Mouse (Mus musculus): ENCODE results near the gene Klhl25. TPM values are rescaled to one million over a fixed set of nuclear protein-coding genes. Genes with fewer than 3 reads are reported as not detected.
"Not testable (repeated sequence)": the region's sequence is repeated elsewhere in the genome, so short reads cannot be mapped to it uniquely, and the experiment has no call there.

Gene Klhl25
- polyA plus RNA-seq, 1 experiment, result 18.2 TPM

DNA sequence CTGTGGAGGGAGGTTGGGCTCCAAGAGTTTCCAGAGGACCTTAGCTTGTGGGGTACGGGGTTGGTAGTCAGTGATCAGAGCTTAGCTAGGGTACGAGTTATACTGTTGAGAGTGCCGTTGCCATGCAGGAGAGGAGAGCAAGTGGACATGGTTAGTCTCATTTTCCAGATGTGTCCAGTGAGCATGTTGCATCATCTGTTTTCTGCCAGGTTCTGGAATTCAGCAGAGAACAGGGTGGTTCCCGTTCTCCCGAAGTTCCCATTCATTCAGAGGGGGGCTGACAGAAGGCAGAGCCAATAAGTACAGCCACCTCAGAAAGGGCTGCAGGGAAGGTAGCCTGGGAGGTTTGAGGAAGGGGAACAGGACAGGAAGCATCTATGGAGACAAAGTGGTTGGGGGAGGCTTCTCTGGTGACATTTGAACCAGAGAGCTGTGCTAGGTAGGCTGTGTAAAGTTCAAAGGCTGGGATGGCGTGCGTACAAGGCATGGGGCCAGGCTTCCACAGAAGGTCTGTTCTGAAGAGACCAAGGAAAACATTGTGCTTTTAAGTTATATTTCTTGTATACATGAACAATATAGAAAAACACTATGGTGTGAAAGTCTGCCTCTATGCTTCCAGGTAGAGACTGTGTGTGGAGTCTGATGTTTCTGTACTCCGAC lies 5.2 kb downstream of the Klhl25 start:
- Histone ChIP-seq H3K36me3 (ENCODE audit: control insufficient read depth, insufficient read depth) (no peaks in the 10 kb centered on the region), H3K79me3 (ENCODE audit: low read depth) (peaks cover 23% of the 10 kb centered on the region), H3K79me2 (ENCODE audit: control insufficient read depth, insufficient read depth) (peaks cover 50% of the 10 kb centered on the region), H3ac (ENCODE audit: control insufficient read depth, insufficient read length, low read depth) (no peak overlapping the region), H3K4me3 (ENCODE audit: insufficient read depth, poor library complexity, severe bottlenecking) (no peak overlapping the region), H3K27me3 (ENCODE audit: control insufficient read depth, insufficient read depth, insufficient read length) (no peaks in the 10 kb centered on the region)
- TF ChIP-seq CEBPB (IDR thresholded peaks at IDR 0.05; ENCODE audit: low read depth), result no peak
- no peak for TF ChIP-seq MYOD1 (IDR thresholded peaks at IDR 0.05; ENCODE audit: control insufficient read depth, insufficient read length, low read depth)
- TF ChIP-seq FOSL1 (IDR thresholded peaks at IDR 0.05; ENCODE audit: insufficient read depth, low read length, poor library complexity, severe bottlenecking), result no peak
- TF ChIP-seq CTCF (IDR thresholded peaks at IDR 0.05; ENCODE audit: control insufficient read depth, insufficient read depth, insufficient read length), result no peak
- no peak for TF ChIP-seq MYOG (IDR thresholded peaks at IDR 0.05; ENCODE audit: control insufficient read depth, extremely low read depth, insufficient read length)
- TF ChIP-seq USF1 (IDR thresholded peaks at IDR 0.05; ENCODE audit: low read depth), result no peak
- TF ChIP-seq MAX (IDR thresholded peaks at IDR 0.05), result no peak

DNA sequence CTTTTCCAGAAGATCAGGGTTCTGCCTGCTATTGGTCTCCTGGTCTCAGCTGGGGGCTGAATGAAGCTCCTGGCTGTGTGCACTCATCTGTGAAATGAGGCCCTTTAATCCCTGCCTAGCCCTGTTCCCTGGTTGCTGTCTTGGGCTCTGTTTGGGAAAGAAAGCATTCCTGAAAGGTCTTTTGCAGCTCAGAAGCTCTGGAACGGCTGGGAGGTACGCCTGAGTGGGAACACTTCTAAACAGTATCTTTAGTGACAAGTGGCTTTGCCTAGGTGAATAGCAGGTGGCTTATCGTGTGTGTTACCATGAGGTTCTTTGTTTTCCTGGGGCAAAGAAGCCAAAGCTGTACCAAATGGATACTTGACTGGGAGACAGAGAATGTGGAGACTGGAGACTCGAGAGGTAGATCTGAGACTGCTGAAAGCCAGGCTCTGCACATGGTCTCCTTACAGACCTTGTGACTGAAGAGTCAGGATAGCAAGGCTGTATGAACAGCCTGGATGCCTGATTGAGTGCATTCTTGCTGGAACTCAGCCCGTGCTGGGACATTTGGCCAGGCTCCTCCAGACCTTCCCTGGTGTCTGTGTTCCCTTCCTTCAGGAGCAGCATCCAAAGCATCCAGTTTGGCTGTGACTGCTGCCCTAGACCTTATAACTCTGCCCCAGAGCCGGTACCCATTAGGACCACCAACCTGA lies 6.3 kb downstream of the Klhl25 start:
- H3K36me3 ChIP-seq (ENCODE audit: control insufficient read depth, insufficient read depth), result no peaks in the 10 kb centered on the region
- H3K79me2 ChIP-seq (ENCODE audit: control insufficient read depth, insufficient read depth), result peaks cover 39% of the 10 kb centered on the region
- peaks cover 16% of the 10 kb centered on the region for H3K79me3 ChIP-seq (ENCODE audit: low read depth)
- H3K4me3 ChIP-seq (ENCODE audit: insufficient read depth, poor library complexity, severe bottlenecking), result no peak overlapping the region
- no peak for TF ChIP-seq MAX (IDR thresholded peaks at IDR 0.05)
- no peaks in the 10 kb centered on the region for H3K27me3 ChIP-seq (ENCODE audit: control insufficient read depth, insufficient read depth, insufficient read length)
- H3ac ChIP-seq (ENCODE audit: control insufficient read depth, insufficient read length, low read depth), result no peak overlapping the region

DNA sequence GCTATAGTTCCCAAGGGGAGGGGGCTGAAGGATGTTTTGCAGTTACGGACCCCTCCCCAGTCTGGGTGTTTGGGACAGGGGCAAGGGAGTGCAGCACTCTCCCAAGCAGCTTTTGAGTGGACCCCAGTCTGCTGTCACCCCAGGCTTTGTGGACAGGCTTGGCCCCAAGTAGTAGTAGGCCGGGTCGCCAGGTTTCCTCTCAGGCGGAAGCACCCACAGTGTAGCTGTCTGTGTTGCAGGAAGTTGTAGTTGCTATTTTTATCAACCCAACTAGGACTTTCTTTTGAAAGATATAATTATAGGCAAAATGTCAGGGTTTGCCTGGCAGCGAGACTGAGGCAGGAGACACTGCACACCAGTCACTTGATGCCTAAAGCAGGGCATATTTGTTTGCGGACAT lies 6.9 kb downstream of the Klhl25 start:
- no peak for TF ChIP-seq MYOG (IDR thresholded peaks at IDR 0.05; ENCODE audit: control insufficient read depth, extremely low read depth, insufficient read length)
- TF ChIP-seq MAX (IDR thresholded peaks at IDR 0.05), result no peak
- no peak for TF ChIP-seq FOSL1 (IDR thresholded peaks at IDR 0.05; ENCODE audit: insufficient read depth, low read length, poor library complexity, severe bottlenecking)
- TF ChIP-seq MYOD1 (IDR thresholded peaks at IDR 0.05; ENCODE audit: control insufficient read depth, insufficient read length, low read depth), result no peak
- TF ChIP-seq CEBPB (IDR thresholded peaks at IDR 0.05; ENCODE audit: low read depth), result no peak
- TF ChIP-seq CTCF (IDR thresholded peaks at IDR 0.05; ENCODE audit: control insufficient read depth, insufficient read depth, insufficient read length), result no peak
- no peak for TF ChIP-seq USF1 (IDR thresholded peaks at IDR 0.05; ENCODE audit: low read depth)
- no peaks in the 10 kb centered on the region for H3K27me3 ChIP-seq (ENCODE audit: control insufficient read depth, insufficient read depth, insufficient read length)
- peaks cover 14% of the 10 kb centered on the region for H3K79me3 ChIP-seq (ENCODE audit: low read depth)

DNA sequence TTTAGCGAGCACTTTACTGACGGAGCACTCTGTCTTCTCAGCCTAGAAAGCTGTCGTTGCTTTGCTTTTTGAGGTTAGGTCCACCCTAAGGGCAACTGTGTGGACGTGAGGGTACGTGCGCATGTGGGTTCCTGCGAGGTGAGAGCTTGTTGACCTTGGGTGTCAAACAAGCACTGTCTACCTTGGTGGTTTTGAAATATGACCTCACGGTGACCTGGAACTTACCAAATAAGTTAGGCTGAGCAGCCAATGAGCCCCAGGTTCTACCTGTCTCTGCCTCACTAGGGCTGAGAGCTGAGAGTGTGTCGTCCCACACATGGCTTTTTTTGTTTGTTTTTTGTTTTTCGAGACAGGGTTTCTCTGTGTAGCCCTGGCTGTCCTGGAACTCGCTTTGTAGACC lies 8.1 kb downstream of the Klhl25 start:
- Histone ChIP-seq H3K36me3 (ENCODE audit: control insufficient read depth, insufficient read depth) (peaks cover 4% of the 10 kb centered on the region), H3K4me3 (ENCODE audit: insufficient read depth, poor library complexity, severe bottlenecking) (no peak overlapping the region), H3K27me3 (ENCODE audit: control insufficient read depth, insufficient read depth, insufficient read length) (no peaks in the 10 kb centered on the region), H3ac (ENCODE audit: control insufficient read depth, insufficient read length, low read depth) (no peak overlapping the region), H3K79me2 (ENCODE audit: control insufficient read depth, insufficient read depth) (peaks cover 31% of the 10 kb centered on the region), H3K79me3 (ENCODE audit: low read depth) (peaks cover 17% of the 10 kb centered on the region)
- TF ChIP-seq USF1 (IDR thresholded peaks at IDR 0.05; ENCODE audit: low read depth) (no peak), CEBPB (IDR thresholded peaks at IDR 0.05; ENCODE audit: low read depth) (no peak), MYOG (IDR thresholded peaks at IDR 0.05; ENCODE audit: control insufficient read depth, extremely low read depth, insufficient read length) (no peak)

More for the DNA sequence above, 6.9 kb downstream of the Klhl25 start:
- no peaks in the 10 kb centered on the region for H3K36me3 ChIP-seq (ENCODE audit: control insufficient read depth, insufficient read depth)
- H3K4me3 ChIP-seq (ENCODE audit: insufficient read depth, poor library complexity, severe bottlenecking), result no peak overlapping the region
- peaks cover 33% of the 10 kb centered on the region for H3K79me2 ChIP-seq (ENCODE audit: control insufficient read depth, insufficient read depth)
- no peak overlapping the region for H3ac ChIP-seq (ENCODE audit: control insufficient read depth, insufficient read length, low read depth)

DNA sequence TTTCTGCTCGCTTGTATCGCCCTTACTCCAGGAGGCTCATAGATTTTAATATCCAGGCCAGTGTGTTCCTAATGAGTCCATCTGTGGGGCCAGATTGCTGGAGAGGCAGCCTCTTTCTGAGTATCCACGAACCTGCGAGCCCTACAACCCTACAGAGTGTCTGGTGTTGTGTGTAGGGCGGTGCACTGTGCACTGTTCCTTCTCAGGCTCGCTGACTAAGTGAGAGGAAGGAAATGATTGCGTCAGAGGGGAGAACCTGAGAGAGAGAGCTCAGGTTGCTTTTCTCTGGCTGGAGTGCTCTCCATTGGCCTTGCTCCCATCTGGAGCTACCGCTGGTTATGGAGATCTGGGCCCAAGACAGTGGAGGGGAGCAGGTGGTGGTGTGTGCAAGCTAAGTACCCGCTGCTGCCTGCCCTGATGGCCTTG lies 11.7 kb downstream of the Klhl25 start:
- H3K4me3 ChIP-seq (ENCODE audit: insufficient read depth, poor library complexity, severe bottlenecking), result no peak overlapping the region
- no peaks in the 10 kb centered on the region for H3K27me3 ChIP-seq (ENCODE audit: control insufficient read depth, insufficient read depth, insufficient read length)
- peaks cover 5% of the 10 kb centered on the region for H3K79me2 ChIP-seq (ENCODE audit: control insufficient read depth, insufficient read depth)
- peaks cover 4% of the 10 kb centered on the region for H3K36me3 ChIP-seq (ENCODE audit: control insufficient read depth, insufficient read depth)
- H3K79me3 ChIP-seq (ENCODE audit: low read depth), result peaks cover 12% of the 10 kb centered on the region
- H3ac ChIP-seq (ENCODE audit: control insufficient read depth, insufficient read length, low read depth), result no peak overlapping the region
- TF ChIP-seq FOSL1 (IDR thresholded peaks at IDR 0.05; ENCODE audit: insufficient read depth, low read length, poor library complexity, severe bottlenecking) (no peak), USF1 (IDR thresholded peaks at IDR 0.05; ENCODE audit: low read depth) (no peak), CTCF (IDR thresholded peaks at IDR 0.05; ENCODE audit: control insufficient read depth, insufficient read depth, insufficient read length) (no peak), CEBPB (IDR thresholded peaks at IDR 0.05; ENCODE audit: low read depth) (no peak), MAX (IDR thresholded peaks at IDR 0.05) (no peak), MYOG (IDR thresholded peaks at IDR 0.05; ENCODE audit: control insufficient read depth, extremely low read depth, insufficient read length) (no peak), MYOD1 (IDR thresholded peaks at IDR 0.05; ENCODE audit: control insufficient read depth, insufficient read length, low read depth) (no peak)

DNA sequence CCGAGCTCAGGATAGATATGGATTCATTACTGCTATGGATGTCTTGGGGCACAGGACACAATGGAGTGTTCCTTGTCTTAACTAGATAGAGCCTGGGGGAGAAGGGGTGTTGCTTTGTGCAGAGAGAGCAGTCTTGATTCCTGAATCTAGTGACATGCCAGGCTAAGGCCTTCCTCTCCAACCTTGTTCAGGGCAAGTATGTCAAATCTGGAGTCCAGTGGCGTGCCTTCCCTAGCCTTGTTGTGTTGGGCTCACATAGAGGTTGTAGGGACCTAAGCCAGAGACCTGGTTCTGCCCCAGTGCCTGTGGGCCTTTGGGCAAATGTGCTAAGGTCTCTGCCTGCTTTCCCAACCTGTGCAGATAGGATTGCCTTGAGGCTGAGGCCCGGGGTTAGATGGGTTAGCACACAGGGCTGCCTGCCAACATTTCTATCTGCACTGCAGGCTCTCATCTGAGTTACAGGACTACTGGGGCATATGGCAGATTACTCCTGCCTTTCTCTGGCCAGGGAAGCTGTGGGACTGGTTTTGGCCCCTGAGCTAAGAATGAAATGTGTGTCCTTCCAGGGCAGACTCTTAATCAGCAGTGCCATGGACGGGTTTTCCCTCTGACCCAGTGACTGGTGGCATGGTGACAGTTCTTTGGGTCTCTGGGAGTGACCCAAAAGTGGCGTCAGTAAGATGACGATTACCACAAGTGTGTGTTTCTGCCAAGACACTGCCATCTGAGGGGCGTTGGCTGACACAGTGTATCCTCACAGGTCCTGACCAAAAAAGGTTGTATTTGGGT lies 13.7 kb downstream of the Klhl25 start:
- peaks cover 16% of the 10 kb centered on the region for H3K36me3 ChIP-seq (ENCODE audit: control insufficient read depth, insufficient read depth)
- not testable (repeated sequence) for H3K79me2 ChIP-seq (ENCODE audit: control insufficient read depth, insufficient read depth); H3K4me3 ChIP-seq (ENCODE audit: insufficient read depth, poor library complexity, severe bottlenecking); H3K27me3 ChIP-seq (ENCODE audit: control insufficient read depth, insufficient read depth, insufficient read length); H3K79me3 ChIP-seq (ENCODE audit: low read depth); H3ac ChIP-seq (ENCODE audit: control insufficient read depth, insufficient read length, low read depth)

DNA sequence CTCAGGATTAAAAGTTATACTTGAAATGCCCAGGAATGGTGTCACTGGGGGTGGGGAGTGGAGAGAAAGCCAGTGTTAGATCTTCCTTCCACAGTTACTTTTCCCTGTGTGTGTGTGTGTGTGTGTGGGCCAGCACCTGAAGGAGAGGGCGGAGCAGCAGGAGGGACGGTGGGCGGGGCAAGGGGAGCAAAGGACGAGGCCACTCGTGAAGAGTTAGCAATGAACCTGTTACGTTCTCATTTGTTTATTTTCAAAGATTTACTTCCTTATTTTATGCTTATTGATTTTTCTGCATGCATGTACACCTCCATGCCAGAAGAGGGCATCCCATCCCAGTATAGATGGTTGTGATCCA lies 14.3 kb downstream of the Klhl25 start:
- H3K4me3 ChIP-seq (ENCODE audit: insufficient read depth, poor library complexity, severe bottlenecking); H3K27me3 ChIP-seq (ENCODE audit: control insufficient read depth, insufficient read depth, insufficient read length); H3ac ChIP-seq (ENCODE audit: control insufficient read depth, insufficient read length, low read depth); H3K79me3 ChIP-seq (ENCODE audit: low read depth); H3K79me2 ChIP-seq (ENCODE audit: control insufficient read depth, insufficient read depth): not testable (repeated sequence)
- H3K36me3 ChIP-seq (ENCODE audit: control insufficient read depth, insufficient read depth), result peaks cover 22% of the 10 kb centered on the region

DNA sequence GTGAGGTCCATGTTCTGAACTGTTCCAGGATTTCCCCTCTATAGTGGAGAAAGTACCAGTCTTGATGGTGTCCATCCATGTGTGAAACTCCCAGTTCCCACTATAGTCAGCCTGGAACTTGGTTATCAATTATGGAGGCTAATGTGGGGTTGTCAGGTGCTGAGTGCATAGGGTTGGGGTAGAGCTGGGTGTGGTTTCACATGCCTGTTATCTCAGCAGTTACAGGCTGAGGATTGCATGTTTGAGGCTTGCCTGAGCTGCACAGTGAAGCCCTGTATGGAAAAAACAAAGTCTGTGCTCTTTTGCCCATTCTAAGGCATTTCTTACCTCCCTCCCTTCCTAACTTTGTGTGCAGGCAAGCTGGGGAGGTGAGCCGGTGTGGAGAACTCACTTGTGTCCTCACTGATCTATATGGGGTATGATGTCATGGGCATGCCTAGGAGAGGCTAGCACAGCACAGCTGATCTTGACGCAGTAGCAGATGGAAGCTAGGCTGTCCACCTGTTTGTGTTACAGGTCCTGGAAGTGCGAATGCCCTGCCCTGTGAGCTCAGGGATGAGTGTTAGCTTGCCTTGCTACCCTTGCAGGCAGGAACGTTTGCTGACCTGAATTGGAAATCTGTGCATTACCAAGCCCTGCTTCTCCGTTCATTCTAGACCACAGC lies 15.3 kb downstream of the Klhl25 start:
- peaks cover 23% of the 10 kb centered on the region for H3K36me3 ChIP-seq (ENCODE audit: control insufficient read depth, insufficient read depth)

More for the DNA sequence above, 15.3 kb downstream of the Klhl25 start:
- not testable (repeated sequence) for H3K4me3 ChIP-seq (ENCODE audit: insufficient read depth, poor library complexity, severe bottlenecking); H3K27me3 ChIP-seq (ENCODE audit: control insufficient read depth, insufficient read depth, insufficient read length); H3K79me3 ChIP-seq (ENCODE audit: low read depth); H3ac ChIP-seq (ENCODE audit: control insufficient read depth, insufficient read length, low read depth); H3K79me2 ChIP-seq (ENCODE audit: control insufficient read depth, insufficient read depth)

All from C2C12 (cell line).